Mouse (Mus musculus) liver, adult 2 months (tissue): ENCODE data around the gene Nxn. TPM values are rescaled to one million over a fixed set of nuclear protein-coding genes. Genes with fewer than 3 reads are reported as not detected.

ENCODE experiments used
- DNase-seq: peaks from one replicate; pipeline ENCODE4 v3.0.0-alpha.2; 2011; ENCODE audit warnings: low read depth, low spot score; ENCODE audit errors: extremely low read depth
- H3K27ac ChIP-seq: fragments of 200-500 bp; replicated peaks from 2 replicates; pipeline ENCODE4 v1.5.1; 2012; ENCODE audit warnings: low read depth, mild to moderate bottlenecking, control low read depth, inconsistent platforms, low read length; ENCODE audit not compliant: insufficient read depth
- H3K27me3 ChIP-seq: fragments of 200-500 bp; 2 replicates; pipeline ENCODE4 v1.6.1; 2012; ENCODE audit warnings: mild to moderate bottlenecking, moderate library complexity, low read length, inconsistent platforms; ENCODE audit not compliant: control insufficient read depth, insufficient read depth
- H3K36me3 ChIP-seq: fragments of 200-500 bp; 2 replicates; pipeline ENCODE4 v1.6.1; 2012; ENCODE audit warnings: low read length, inconsistent platforms; ENCODE audit not compliant: control insufficient read depth, insufficient read depth
- H3K4me1 ChIP-seq: fragments of 200-500 bp; 2 replicates; pipeline ENCODE4 v1.6.1; 2011; ENCODE audit warnings: low read length; ENCODE audit not compliant: control insufficient read depth, insufficient read depth
- H3K4me3 ChIP-seq: fragments of 200-500 bp; 2 replicates; pipeline ENCODE4 v1.5.1; 2011; ENCODE audit warnings: low read depth, mild to moderate bottlenecking, control low read depth, low read length, moderate library complexity; ENCODE audit not compliant: insufficient read depth
- H3K79me2 ChIP-seq: fragments of 200-500 bp; 2 replicates; pipeline ENCODE4 v1.6.1; 2012; ENCODE audit warnings: inconsistent platforms, mild to moderate bottlenecking, low read length, moderate library complexity; ENCODE audit not compliant: control insufficient read depth, insufficient read depth
- H3K9ac ChIP-seq: fragments of 200-500 bp; 2 replicates; pipeline ENCODE4 v1.6.1; 2012; ENCODE audit warnings: low read depth, mild to moderate bottlenecking, control low read depth, inconsistent platforms, low read length
- CTCF ChIP-seq: fragments of 200-500 bp; IDR thresholded peaks from 2 replicates; pipeline ENCODE4 v1.5.1; 2011; ENCODE audit warnings: low read depth, low read length, control low read depth
- POLR2A ChIP-seq: fragments of 200-500 bp; IDR thresholded peaks from 2 replicates; pipeline ENCODE4 v1.6.1; 2011; ENCODE audit warnings: low read length, control low read depth; ENCODE audit not compliant: insufficient read depth; ENCODE audit errors: extremely low read depth
- WGBS: fragments of 180-500 bp; shearing (Covaris S2); methylation state at CpG from one replicate; pipeline ENCODE4 v1.1.7; 2018; 5-methylcytosine and 5-hydroxymethylcytosine counted together
- polyA plus RNA-seq: library from polyadenylated mRNA; depleted of rRNA; stranded (reverse); fragments of >200 nt; gene quantifications from 2 replicates; pipeline ENCODE4 v1.2.3, GENCODE M21; 2012
- total RNA-seq: library from RNA; depleted of rRNA; stranded (reverse); fragments of >200 nt; gene quantifications from 2 replicates; pipeline ENCODE4 v1.2.3, GENCODE M21; 2014

Nxn gene
- total and polyA plus RNA-seq, 2 experiments = 1.0 to 1.6 TPM

DNA sequence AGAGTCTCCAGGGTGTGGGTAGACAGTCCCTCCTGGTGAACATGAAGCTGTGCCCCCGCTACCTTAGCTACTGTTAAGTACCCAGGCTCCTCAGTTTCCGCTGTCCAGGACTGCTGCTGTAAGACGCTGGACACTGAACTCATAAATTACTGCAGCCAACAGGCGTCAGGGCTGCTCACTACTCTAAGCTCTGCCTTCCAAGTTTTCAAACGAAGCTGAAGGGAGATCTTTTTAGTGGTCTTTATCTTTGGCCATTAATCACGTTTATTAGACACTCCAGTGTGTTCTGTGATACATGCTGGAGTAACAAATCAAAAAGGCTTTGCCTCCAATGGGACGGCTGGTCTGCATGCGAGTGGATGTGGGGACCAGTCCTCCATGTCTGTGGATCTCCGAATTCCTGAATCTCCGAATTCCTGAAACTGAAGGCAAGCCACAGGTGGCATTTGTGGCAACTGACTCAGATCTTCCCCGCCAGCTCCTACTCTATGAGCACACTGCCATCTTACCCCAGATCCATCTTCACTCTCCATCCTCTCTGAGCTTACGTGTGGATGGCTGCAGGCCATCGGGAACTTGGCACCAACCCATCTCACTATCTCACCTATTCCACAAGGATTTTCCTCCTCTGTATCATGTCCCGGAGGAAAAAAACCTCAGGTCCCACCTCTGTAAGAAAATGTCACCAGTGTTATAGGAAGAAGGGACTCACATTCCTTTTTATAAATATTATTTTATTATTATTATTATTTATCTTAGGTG is 56.9 kb downstream of the Nxn start:
- 85% methylated on average over 14 of the region's 14 CpGs for WGBS
- H3K4me1 ChIP-seq = no peaks in the 10 kb centered on the region
- no peaks in the 10 kb centered on the region for H3K27me3 ChIP-seq
- no peak overlapping the region for H3K4me3 ChIP-seq
- no peak overlapping the region for H3K9ac ChIP-seq
- no peaks in the 10 kb centered on the region for H3K79me2 ChIP-seq
- TF ChIP-seq CTCF (no peak), POLR2A (no peak)
- no peaks in the 10 kb centered on the region for H3K36me3 ChIP-seq
- no peak for DNase-seq
- H3K27ac ChIP-seq = no peak overlapping the region

DNA sequence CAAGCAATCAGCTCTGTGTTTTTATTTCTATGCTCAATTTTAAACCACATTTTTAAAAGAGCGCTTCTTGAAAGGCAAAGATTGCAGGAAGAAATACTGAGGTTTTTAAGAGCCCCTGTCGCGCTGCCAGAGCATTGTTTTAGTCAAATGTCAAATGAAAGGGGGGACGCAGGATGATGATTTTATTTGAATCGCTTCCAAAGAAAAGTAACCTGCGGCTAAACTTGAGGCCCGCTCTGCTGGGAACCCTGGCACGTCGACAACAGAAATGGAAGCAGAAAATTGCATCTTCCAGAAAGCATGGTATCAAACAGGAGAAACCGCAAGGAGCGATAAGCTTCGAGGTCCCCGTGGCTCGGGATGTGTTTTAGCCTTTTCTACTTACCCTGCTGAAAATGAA is 57.8 kb downstream of the Nxn start:
- no peak overlapping the region for H3K4me3 ChIP-seq
- H3K4me1 ChIP-seq = no peaks in the 10 kb centered on the region

DNA sequence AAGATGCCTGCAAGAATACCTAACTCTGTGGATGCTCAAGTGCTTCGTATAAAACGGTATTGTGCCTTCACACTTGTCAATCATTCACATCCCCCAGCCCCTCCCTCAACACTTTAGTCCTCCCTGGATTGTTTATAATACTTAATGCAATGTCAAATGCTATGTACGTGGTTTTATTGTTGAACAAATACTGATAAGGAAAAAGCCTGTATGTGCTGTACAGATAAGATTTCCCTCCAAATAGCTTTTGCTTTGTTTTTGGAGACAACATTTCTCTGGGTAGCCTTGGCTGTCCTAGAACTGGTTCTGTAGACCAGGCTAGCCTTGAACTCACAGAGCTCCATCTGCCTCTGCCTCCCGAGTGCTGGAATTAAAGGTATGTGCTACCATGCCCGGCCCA is 59.1 kb downstream of the Nxn start:
- Histone ChIP-seq H3K4me1 (no peaks in the 10 kb centered on the region), H3K27ac (no peak overlapping the region), H3K27me3 (no peaks in the 10 kb centered on the region), H3K36me3 (no peaks in the 10 kb centered on the region), H3K4me3 (no peak overlapping the region), H3K79me2 (no peaks in the 10 kb centered on the region), H3K9ac (no peak overlapping the region)
- no peak for DNase-seq
- TF ChIP-seq POLR2A = no peak
- no peak for TF ChIP-seq CTCF
- 76% methylated on average over 5 of the region's 5 CpGs for whole genome bisulfite sequencing

More for the DNA sequence above, 57.8 kb downstream of the Nxn start:
- Histone ChIP-seq H3K27me3 (no peaks in the 10 kb centered on the region), H3K79me2 (no peaks in the 10 kb centered on the region), H3K9ac (no peak overlapping the region), H3K27ac (no peak overlapping the region), H3K36me3 (no peaks in the 10 kb centered on the region)
- TF ChIP-seq CTCF = no peak
- no peak for TF ChIP-seq POLR2A
- DNase-seq = no peak
- WGBS = 90% methylated on average over 14 of the region's 14 CpGs

DNA sequence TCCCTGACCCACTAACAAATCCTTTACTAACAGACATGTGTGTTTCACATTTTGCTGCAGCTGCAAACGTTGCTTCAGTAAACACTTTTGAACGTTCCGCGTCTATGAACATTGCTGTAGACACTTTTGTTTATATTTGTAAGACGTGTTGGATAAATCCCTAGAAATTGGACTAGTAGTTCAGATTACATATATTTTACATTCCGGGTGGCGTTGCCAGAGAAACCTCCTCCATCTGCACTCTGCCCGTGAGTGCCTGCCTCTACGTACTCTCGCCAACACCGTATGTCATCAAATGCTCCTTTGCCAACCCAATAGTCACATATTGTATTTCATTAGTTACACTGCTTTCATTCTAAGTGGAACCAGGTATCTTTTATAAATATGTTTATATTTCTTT is 59.8 kb downstream of the Nxn start:
- WGBS = 89% methylated on average over 11 of the region's 11 CpGs
- Histone ChIP-seq H3K4me3 (no peak overlapping the region), H3K36me3 (no peaks in the 10 kb centered on the region), H3K27ac (no peak overlapping the region), H3K4me1 (no peaks in the 10 kb centered on the region), H3K27me3 (no peaks in the 10 kb centered on the region), H3K79me2 (no peaks in the 10 kb centered on the region), H3K9ac (no peak overlapping the region)
- TF ChIP-seq CTCF = no peak
- no peak for DNase-seq

DNA sequence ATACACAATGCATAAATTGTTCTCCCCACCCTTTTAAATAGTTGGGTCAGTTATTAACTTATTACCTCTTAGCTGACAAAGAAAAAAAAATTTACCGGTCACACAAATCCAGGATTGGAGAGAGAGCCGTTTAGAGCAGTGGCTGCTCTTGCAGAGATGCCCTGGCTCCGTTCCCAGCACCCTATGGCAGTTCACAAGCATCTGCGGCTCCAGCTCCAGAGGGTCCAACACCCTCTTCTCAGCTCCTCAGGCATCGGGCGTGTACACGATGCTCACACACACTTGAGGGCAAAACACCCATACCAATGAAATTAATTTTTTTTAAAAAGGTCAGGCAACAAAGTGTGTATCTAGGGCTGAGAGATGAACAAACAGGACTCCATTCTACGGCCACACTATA is 60.3 kb downstream of the Nxn start:
- TF ChIP-seq POLR2A = no peak
- TF ChIP-seq CTCF = no peak
- Histone ChIP-seq H3K4me1 (no peaks in the 10 kb centered on the region), H3K4me3 (no peak overlapping the region), H3K79me2 (no peaks in the 10 kb centered on the region), H3K36me3 (no peaks in the 10 kb centered on the region), H3K9ac (no peak overlapping the region), H3K27ac (no peak overlapping the region), H3K27me3 (no peaks in the 10 kb centered on the region)
- no peak for DNase-seq
- WGBS = 89% methylated on average over 8 of the region's 8 CpGs

DNA sequence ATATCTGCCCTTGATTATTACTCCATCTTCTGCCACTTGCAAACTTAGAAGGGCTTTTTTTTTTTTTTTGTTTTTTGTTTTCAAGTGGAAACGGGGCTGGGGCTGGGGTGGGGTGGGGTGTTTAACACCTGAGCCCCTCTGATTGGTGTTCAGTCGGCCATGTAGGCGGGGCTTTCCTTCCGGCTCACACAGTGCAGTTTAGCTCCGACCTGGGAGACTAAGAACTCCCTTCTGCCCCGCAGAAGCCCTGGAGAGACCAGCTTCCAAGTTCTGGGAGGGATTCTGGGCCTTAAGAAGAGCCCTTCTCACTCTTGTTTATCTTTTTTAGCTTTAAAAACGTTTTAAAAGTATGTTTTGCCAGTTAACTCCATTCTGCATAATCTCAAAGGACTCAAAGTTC is 61.2 kb downstream of the Nxn start:
- no peak for TF ChIP-seq POLR2A
- no peak for TF ChIP-seq CTCF
- 7% methylated on average over 7 of the region's 7 CpGs for WGBS

More for the DNA sequence above, 61.2 kb downstream of the Nxn start:
- H3K79me2 ChIP-seq = no peaks in the 10 kb centered on the region
- H3K9ac ChIP-seq = no peak overlapping the region
- no peak overlapping the region for H3K27ac ChIP-seq
- DNase-seq = no peak
- H3K36me3 ChIP-seq = no peaks in the 10 kb centered on the region
- H3K27me3 ChIP-seq = no peaks in the 10 kb centered on the region
- no peaks in the 10 kb centered on the region for H3K4me1 ChIP-seq
- H3K4me3 ChIP-seq = no peak overlapping the region
